Mouse (Mus musculus) telencephalon, adult 2 months (tissue): ENCODE results near the gene Vmn2r124.
"Not testable (repeated sequence)": the region's sequence is repeated elsewhere in the genome, so short reads cannot be mapped to it uniquely, and the experiment has no call there.

Experiments
- DNase-seq: peaks from one replicate; pipeline ENCODE4 v3.0.0-alpha.2; 2011; ENCODE audit warnings: low read depth, low spot score

Gene Vmn2r124

GRCm38 (mm10) chr17:18049124-18049523 is at the start of gene Vmn2r124:
Gene Vmn2r124, plus strand, starts transcription at chr17:18049424.
- no peak for DNase-seq

- DNase-seq: no peak
These were observed 44.5 kb upstream of the Vmn2r124 start for GRCm38 (mm10) chr17:18004752-18005151.

GRCm38 (mm10) chr17:18021433-18021832 is 27.8 kb upstream of the Vmn2r124 start, which contains the start of gene Fpr-rs4:
Gene Fpr-rs4, plus strand, starts transcription at chr17:18021733.
- DNase-seq: no peak

- not testable (repeated sequence) for DNase-seq
These were observed 35.5 kb downstream of the Vmn2r124 start, which contains the start of gene Vmn2r91 for GRCm38 (mm10) chr17:18084716-18085115. Gene Vmn2r91, plus strand, starts transcription at chr17:18085016.

- DNase-seq: not testable (repeated sequence)
These were observed 46.4 kb downstream of the Vmn2r124 start for GRCm38 (mm10) chr17:18095626-18096025.

GRCm38 (mm10) chr17:18102265-18102664 is 53.0 kb downstream of the Vmn2r124 start:
- not testable (repeated sequence) for DNase-seq
